Mouse (Mus musculus) embryonic fibroblast, embryonic 13.5 days (primary cell): ENCODE results near the gene Raf1.

ENCODE experiments used
- CTCF ChIP-seq: IDR thresholded peaks from 2 replicates; pipeline ENCODE4 v1.5.1; 2011; ENCODE audit warnings: mild to moderate bottlenecking, control low read depth, low read length, moderate library complexity, borderline replicate concordance; ENCODE audit not compliant: insufficient read depth
- POLR2A ChIP-seq: IDR thresholded peaks from 2 replicates; pipeline ENCODE4 v1.6.1; 2011; ENCODE audit warnings: low read depth, mild to moderate bottlenecking, control low read depth, low read length, moderate library complexity

DNA sequence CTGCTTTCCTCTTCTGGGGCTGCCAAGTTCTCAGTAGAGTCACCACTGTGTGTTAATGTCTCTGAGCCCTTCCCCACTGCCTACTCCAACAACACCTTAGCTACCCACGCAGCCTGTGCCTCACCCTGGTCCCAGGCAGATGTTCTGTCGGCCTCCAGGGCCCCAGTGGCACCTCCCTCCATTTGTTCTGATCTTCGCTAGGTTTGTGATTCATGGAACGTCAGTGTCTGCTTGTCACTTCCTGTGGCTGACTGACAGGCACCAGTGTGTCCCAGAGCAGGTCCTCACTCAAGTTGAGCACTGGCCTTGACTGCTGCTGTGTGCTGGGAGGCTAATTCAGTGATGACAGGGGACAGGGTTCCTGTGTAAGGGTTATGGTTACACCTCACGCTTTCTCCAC lies 99.0 kb downstream of the Raf1 start:
- TF ChIP-seq POLR2A (no peak), CTCF (no peak)
